Mouse (Mus musculus) WW6 (cell line): ENCODE results near the gene Vstm4.

Source experiments
- DNase-seq: peaks from one replicate; pipeline ENCODE4 v3.0.0-alpha.2; 2013; ENCODE audit warnings: low read depth, low spot score

The Vstm4 gene

GRCm38 (mm10) chr14:32856681-32857328 lies at the start of gene Vstm4:
Vstm4 (plus strand) TSS chr14:32856756.
- no peak for DNase-seq

GRCm38 (mm10) chr14:32810111-32810510 lies 46.4 kb upstream of the Vstm4 start:
- DNase-seq = no peak

GRCm38 (mm10) chr14:32812429-32812828 lies 44.1 kb upstream of the Vstm4 start:
- no peak for DNase-seq

DNA sequence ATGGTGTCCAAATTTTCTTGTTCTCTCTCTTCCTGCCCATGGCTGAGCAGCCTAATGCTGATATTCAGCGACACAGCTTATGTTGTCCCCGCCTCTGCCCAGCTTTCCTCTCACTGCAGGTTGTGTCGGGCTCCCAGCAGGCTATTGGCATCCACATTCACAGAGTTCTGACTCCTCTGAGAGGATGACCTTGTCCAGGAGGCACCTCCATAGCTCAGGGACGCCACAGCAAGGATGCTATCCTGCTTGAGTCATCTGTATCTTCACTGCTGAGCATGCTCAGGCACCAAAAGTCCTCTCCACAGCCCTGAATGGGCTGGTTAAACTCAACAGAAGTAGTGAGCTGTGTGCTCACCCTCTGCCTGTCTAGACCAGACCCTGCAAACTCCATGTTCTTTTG lies 41.6 kb upstream of the Vstm4 start:
- no peak for DNase-seq

GRCm38 (mm10) chr14:32816533-32816932 lies 40.0 kb upstream of the Vstm4 start:
- no peak for DNase-seq

GRCm38 (mm10) chr14:32817258-32817657 lies 39.3 kb upstream of the Vstm4 start:
- no peak for DNase-seq

DNA sequence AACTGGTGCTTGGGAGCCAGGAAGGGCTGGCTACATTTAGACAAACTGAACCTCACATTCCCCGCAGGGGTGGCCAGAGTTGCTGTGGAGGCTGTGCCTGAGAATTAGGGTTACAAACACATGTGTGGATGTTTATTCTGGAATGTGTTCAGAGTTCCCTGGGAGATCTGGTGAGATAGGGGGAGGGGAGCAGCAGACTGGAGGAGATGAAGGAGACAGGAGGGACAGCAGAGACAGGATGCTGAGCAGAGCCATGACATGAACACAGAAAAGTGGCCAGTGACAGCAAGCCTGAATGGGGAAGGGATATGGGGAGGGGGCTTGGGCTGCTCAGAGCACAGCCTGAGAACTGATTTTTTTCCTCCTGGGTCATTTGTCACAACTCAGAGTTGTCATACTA lies 37.3 kb upstream of the Vstm4 start:
- no peak for DNase-seq

DNA sequence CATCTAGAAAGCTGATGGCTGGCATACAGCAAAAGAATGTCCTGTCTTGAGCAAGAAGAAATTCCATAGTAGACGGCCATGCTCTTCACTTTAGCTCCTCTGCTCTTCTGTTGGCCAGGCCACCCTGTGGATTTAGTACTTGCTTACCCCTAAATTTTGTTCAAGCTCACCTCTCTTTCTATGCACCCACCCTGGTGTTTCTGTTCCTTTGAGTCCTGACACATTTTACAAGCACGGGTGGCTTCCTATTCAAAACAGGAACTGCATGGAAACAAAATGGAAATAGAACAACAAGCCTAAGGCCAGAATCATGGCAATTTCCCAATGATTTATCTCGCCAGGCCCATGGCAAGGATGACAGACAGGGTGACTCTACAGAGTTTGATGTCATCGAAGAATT lies 33.7 kb upstream of the Vstm4 start:
- DNase-seq = no peak

- no peak for DNase-seq
Observed at GRCm38 (mm10) chr14:32823861-32824260, 32.7 kb upstream of the Vstm4 start.

DNA sequence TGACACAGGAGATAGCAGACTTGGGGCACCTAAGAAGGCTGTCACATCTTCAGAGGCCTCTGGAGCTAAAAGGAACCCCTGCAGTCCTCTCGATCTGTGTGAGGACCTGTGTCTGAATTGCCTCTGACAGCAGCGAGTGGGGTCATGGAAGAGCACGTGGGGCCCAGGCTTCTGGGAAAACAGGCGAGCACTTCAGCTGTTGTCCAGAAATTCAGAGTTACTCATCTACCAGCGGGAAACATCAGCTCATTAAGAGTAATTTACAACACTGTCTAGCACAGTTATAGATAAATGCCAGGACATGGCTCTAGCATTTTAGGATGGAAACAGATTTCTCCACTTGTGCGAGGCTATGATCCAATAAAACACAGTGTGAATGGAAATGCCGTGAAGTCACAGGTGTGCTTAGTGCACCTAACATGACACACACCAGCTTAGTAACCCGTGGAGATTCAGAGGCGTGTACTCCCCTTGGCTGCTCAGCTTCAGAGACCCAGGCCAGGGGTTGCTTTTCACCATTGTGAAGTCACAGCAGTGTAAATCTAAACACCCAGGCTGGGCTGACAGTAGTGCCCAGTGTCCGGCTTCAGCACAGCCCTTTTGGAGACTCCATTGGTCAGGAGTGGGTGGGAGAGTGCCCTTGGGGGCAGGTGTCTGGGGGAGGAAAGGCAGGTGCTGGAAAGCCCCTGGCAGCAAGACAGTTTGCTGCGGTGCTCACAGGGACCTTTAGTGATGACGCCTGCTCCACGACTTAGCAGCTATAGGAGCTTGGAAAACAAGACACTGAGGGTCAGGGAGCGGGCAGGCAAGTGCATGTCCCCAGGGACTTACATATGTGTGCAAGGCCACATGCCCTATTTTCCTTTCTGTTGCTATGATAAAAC lies 32.0 kb upstream of the Vstm4 start:
- no peak for DNase-seq

DNA sequence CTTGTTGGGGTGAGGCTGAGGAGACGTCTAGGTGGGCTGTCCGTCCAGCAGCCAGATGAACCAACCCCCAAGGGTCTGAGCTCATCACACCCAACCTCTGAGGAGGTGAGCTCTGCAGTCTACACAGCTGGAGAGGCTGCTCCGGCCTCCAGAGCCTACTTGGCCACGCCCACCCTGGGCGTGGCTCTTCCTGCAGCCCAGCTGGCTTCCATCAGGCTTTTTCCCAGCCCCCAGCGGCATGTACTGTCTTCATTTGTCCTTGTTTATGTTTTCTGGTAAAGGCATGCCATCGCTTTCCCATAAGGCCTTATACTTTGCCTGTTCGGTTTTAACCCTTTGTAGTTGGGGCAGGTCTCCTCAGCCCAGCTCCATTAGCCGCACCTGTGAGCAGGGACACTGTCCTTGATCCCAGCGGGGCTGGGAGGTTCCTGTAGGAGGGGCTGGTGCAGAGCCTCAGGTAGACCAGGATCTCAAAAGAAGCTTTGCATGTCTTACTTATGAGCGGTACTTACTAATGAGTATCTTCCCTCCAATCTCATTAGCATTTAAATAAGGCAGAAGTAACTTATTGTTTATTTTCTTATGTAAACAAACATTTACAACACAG lies 31.0 kb upstream of the Vstm4 start:
- DNase-seq = peak; percentile 40

- no peak for DNase-seq
Observed at GRCm38 (mm10) chr14:32827165-32827564, 29.4 kb upstream of the Vstm4 start.

- no peak for DNase-seq
Observed at GRCm38 (mm10) chr14:32827994-32828650, 28.4 kb upstream of the Vstm4 start.

GRCm38 (mm10) chr14:32833847-32834246 lies 22.7 kb upstream of the Vstm4 start, which contains the start of gene Fam170b:
Fam170b (plus strand) TSS chr14:32833962.
- no peak for DNase-seq

DNA sequence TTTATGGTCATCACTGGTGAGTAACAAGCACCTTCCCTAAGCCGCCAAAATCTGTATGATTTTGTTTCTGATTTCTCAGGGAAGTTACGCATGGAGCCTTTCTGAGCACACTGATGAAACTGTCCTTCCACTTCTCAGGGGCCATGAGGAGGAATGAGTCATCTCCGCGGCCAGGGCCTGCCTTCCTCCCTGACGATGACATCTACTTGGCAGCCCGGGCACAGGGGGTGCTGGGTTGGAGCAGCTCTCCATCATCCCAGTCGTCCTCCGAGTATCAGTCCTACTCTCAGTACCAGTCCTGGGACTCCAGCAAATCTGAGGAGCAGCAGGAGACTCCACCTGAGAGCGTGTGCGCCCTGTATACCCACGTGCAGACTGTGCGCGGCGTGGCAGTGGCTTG lies 21.4 kb upstream of the Vstm4 start:
- DNase-seq = no peak

- no peak for DNase-seq
Observed at GRCm38 (mm10) chr14:32835596-32835995, 21.0 kb upstream of the Vstm4 start.

DNA sequence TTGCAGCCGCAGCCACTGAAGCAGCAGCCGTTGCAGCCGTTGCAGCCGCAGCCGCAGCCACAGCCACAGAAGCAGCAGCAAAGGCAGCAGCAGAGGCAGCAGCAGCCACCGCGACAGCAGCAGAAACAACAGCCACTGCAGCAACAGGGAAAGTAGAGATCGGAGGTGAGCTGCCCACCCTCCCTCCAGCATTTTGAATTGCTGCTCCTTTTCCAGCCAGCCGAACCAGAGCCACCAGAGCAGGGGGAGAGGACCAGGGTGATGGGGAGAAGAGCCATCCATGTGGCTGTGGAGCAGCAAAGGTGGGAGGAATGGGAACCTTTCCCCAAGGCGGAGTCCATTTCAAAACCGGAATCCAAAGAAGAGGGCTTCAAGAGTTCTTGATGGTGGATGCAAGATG lies 20.4 kb upstream of the Vstm4 start:
- DNase-seq = no peak

GRCm38 (mm10) chr14:32842052-32842451 lies 14.5 kb upstream of the Vstm4 start:
- no peak for DNase-seq

DNA sequence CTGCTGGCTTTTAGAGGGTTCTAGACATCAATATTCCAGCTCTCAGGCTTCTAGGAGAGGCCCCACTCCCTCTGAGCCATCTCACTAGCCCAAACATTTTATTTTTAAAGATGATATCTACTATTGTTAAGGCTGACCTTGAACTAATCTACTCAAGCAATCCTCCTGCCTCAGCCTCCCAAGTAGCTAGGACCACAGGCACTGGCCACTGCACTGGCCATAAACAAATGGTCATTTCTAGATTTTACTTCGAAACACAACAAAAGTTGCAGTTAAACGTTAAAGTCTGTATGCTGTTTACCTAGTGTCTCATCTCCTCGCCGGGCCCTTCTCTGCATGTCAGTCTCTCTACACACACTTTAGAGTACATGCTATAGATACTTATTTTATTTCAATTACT lies 2.5 kb upstream of the Vstm4 start:
- no peak for DNase-seq

GRCm38 (mm10) chr14:32856246-32856645 lies 310 bp upstream of the Vstm4 start:
- no peak for DNase-seq

DNA sequence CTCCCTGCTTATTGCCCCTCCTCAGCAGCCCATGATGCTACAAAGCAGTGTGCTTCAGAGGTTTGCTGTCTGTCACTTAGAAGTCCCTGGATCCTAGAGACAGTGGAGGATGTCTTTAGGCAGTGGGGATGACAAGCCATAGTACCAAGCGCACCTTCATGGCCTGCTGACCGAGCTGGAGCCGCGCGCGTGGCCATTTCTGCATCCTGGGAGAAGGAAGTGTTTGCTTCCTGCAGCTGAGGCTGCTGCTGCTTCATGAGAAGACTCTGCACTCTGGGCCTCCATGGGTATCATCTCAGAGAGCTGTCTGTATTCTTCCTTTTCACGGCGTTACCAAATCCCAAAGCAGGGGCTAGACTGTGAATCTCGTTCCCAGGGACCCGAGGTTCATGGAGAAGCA lies 1.8 kb downstream of the Vstm4 start:
- no peak for DNase-seq

DNA sequence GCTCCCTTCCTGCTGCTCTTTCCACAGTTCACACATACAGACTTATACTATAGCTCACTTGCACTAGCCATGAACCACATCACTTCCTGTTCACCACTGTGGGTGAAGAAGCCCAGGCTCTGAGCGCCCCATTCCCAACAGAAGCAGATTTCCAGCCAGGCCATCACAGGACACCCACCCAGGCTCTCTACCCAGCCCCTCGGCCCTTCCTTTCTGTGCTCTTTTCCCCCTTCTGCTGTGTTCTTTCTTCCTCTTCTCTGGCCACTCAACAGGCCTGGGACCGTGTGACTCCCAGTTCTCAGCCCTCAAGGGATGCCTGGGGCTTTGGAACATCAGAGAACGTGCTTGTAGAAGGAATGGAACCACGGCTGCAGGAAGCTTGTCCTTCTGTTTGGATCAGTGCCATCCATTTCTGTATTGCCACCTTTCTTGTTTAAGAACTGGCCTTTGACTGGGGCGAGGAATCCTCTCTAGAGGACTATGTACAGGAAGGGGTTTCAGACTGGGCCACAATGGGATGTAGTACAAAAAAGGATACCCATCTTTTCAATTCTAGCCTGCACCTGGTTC lies 2.5 kb downstream of the Vstm4 start:
- no peak for DNase-seq
